Mouse (Mus musculus) liver, embryonic 14.5 days (tissue): ENCODE measurements around the gene Muc1. TPM values are rescaled to one million over a fixed set of nuclear protein-coding genes. Genes with fewer than 3 reads are reported as not detected.

Experiments used
- ATAC-seq: fragments of 200-750 bp; cut with Nextera tagmentation; 2 replicates; pipeline ENCODE4 v1.8.0; 2017; ENCODE audit warnings: moderate number of reproducible peaks, mild to moderate bottlenecking, moderate library complexity; ENCODE audit not compliant: insufficient read depth
- DNase-seq, 3 experiments: peaks; one replicate each; pipeline ENCODE4 v3.0.0-alpha.2; 2012 to 2013; ENCODE audit warnings: low read depth in 3 of 3, low spot score in 3 of 3
- H3K27ac ChIP-seq: fragments of 300-500 bp; sonication (generic); 2 replicates; pipeline ENCODE4 v1.5.1; 2014; ENCODE audit warnings: moderate library complexity, mild to moderate bottlenecking, control low read depth, inconsistent platforms
- H3K27me3 ChIP-seq: fragments of 300-500 bp; sonication (generic); 2 replicates; pipeline ENCODE4 v1.6.1; 2014; ENCODE audit warnings: mild to moderate bottlenecking, low read length, moderate library complexity; ENCODE audit not compliant: control insufficient read depth, insufficient read depth
- H3K36me3 ChIP-seq: fragments of 300-500 bp; sonication (generic); replicated peaks from 2 replicates; pipeline ENCODE4 v1.6.1; 2014; ENCODE audit warnings: low read depth; ENCODE audit not compliant: control insufficient read depth, insufficient read depth
- H3K4me1 ChIP-seq, 2 experiments: fragments of 200-500 bp in 1 of 2; fragments of 300-500 bp in 1 of 2; sonication (generic) in 1 of 2; replicated peaks; 2 replicates each; pipeline ENCODE4 v1.6.1; 2012 to 2014; ENCODE audit warnings: antibody characterized with exemption in 1 of 2, inconsistent platforms in 1 of 2, low read length in 1 of 2; ENCODE audit not compliant: control insufficient read depth in 2 of 2, insufficient read depth in 2 of 2
- H3K4me2 ChIP-seq: fragments of 300-500 bp; sonication (generic); 2 replicates; pipeline ENCODE4 v1.6.1; 2014; ENCODE audit warnings: low read depth, mild to moderate bottlenecking, control low read depth, moderate library complexity
- H3K4me3 ChIP-seq, 2 experiments: fragments of 200-500 bp in 1 of 2; fragments of 300-500 bp in 1 of 2; sonication (generic) in 1 of 2; 2 replicates each; pipeline ENCODE4 v1.5.1; 2012 to 2014; ENCODE audit warnings: low read depth in 2 of 2, low read length in 2 of 2, mild to moderate bottlenecking in 2 of 2, control low read depth in 1 of 2, inconsistent platforms in 1 of 2, moderate library complexity in 1 of 2; ENCODE audit not compliant: insufficient read depth in 1 of 2
- H3K9ac ChIP-seq: fragments of 300-500 bp; sonication (generic); replicated peaks from 2 replicates; pipeline ENCODE4 v1.6.1; 2014; ENCODE audit warnings: mild to moderate bottlenecking, control low read depth, moderate library complexity
- H3K9me3 ChIP-seq: fragments of 300-500 bp; sonication (generic); 2 replicates; pipeline ENCODE4 v1.6.1; 2016; ENCODE audit warnings: low read length, mixed read lengths; ENCODE audit not compliant: control insufficient read depth
- CTCF ChIP-seq: IDR thresholded peaks from 2 replicates; pipeline ENCODE4 v1.5.1; 2016; ENCODE audit warnings: antibody characterized with exemption, low read depth, control low read depth
- EP300 ChIP-seq: IDR thresholded peaks from 2 replicates; pipeline ENCODE4 v1.6.1; 2016; ENCODE audit warnings: antibody characterized with exemption, low read depth
- WGBS: fragments of 180-500 bp; shearing (Covaris S2); extraction: QIAGEN DNeasy Blood & Tissue Kit; methylation state at CpG from one replicate; pipeline ENCODE4 v1.1.7; 2014; ENCODE audit not compliant: insufficient replicate concordance; 5-methylcytosine and 5-hydroxymethylcytosine counted together
- polyA plus RNA-seq, 2 experiments: library from polyadenylated mRNA; depleted of rRNA in 1 of 2; stranded (reverse) in 1 of 2; unstranded in 1 of 2; fragments of >200 nt; fragmentation: Nextera tagmentation in 1 of 2; extraction: Ambion mirVana in 1 of 2; gene quantifications; 2 replicates each; pipeline versions ENCODE4 v1.2.1 to v1.2.3; 2012 to 2014

Muc1 gene
- polyA plus RNA-seq, 2 experiments, result 0.08 to 0.18 TPM

GRCm38 (mm10) chr3:89221167-89221566 is 7.7 kb upstream of the Muc1 start:
- WGBS, result 80% methylated on average over 5 of the region's 5 CpGs

GRCm38 (mm10) chr3:89224796-89225195 is 4.1 kb upstream of the Muc1 start:
- 65% methylated on average over 11 of the region's 11 CpGs for WGBS
- ATAC-seq, result no peak
- Histone ChIP-seq H3K4me2 (no peak overlapping the region), H3K27ac (no peak overlapping the region), H3K4me3 (no peak overlapping the region), H3K27me3 (peaks cover 36% of the 10 kb centered on the region), H3K4me1 (peaks cover 0 to 5% of the 10 kb centered on the region in 2 experiments; a peak in 1 of 4 replicates), H3K9ac (no peak overlapping the region), H3K36me3 (no peaks in the 10 kb centered on the region), H3K9me3 (no peaks in the 10 kb centered on the region)
- DNase-seq, result no peak
- TF ChIP-seq EP300, result no peak
- no peak for TF ChIP-seq CTCF

More at GRCm38 (mm10) chr3:89221167-89221566, 7.7 kb upstream of the Muc1 start:
- TF ChIP-seq EP300 (no peak), CTCF (no peak)
- Histone ChIP-seq H3K4me2 (no peak overlapping the region), H3K9me3 (no peaks in the 10 kb centered on the region), H3K27ac (no peak overlapping the region), H3K9ac (no peak overlapping the region), H3K27me3 (peaks cover 13% of the 10 kb centered on the region), H3K4me3 (no peak overlapping the region), H3K36me3 (no peaks in the 10 kb centered on the region), H3K4me1 (no peaks in the 10 kb centered on the region)
- ATAC-seq, result no peak
- no peak for DNase-seq

GRCm38 (mm10) chr3:89225321-89225815 is 3.5 kb upstream of the Muc1 start:
- no peak for DNase-seq
- H3K27ac ChIP-seq, result no peak overlapping the region
- peaks cover 0 to 5% of the 10 kb centered on the region in 2 experiments; a peak in 1 of 4 replicates for H3K4me1 ChIP-seq
- TF ChIP-seq CTCF (no peak), EP300 (no peak)
- peaks cover 36% of the 10 kb centered on the region for H3K27me3 ChIP-seq
- no peaks in the 10 kb centered on the region for H3K36me3 ChIP-seq
- 57% methylated on average over 12 of the region's 12 CpGs for WGBS
- H3K9me3 ChIP-seq, result no peaks in the 10 kb centered on the region
- no peak overlapping the region for H3K9ac ChIP-seq
- H3K4me2 ChIP-seq, result no peak overlapping the region
- no peak for ATAC-seq
- H3K4me3 ChIP-seq, result no peak overlapping the region

- H3K4me2 ChIP-seq, result no peak overlapping the region
- H3K27me3 ChIP-seq, result peaks cover 38% of the 10 kb centered on the region
- 27% methylated on average over 4 of the region's 4 CpGs for WGBS
- ATAC-seq (no peak), DNase-seq (no peak)
- no peaks in the 10 kb centered on the region for H3K9me3 ChIP-seq
- TF ChIP-seq EP300 (no peak), CTCF (no peak)
- H3K4me3 ChIP-seq, result no peak overlapping the region
- peaks cover 0 to 5% of the 10 kb centered on the region in 2 experiments; a peak in 1 of 4 replicates for H3K4me1 ChIP-seq
- H3K27ac ChIP-seq, result no peak overlapping the region
- no peaks in the 10 kb centered on the region for H3K36me3 ChIP-seq
- no peak overlapping the region for H3K9ac ChIP-seq
Observed at GRCm38 (mm10) chr3:89225918-89226317, 2.9 kb upstream of the Muc1 start.

- DNase-seq (no peak), ATAC-seq (no peak)
- Histone ChIP-seq H3K4me1 (peaks cover 0 to 5% of the 10 kb centered on the region in 2 experiments; a peak in 1 of 4 replicates), H3K27ac (no peak overlapping the region), H3K9ac (no peak overlapping the region), H3K36me3 (no peaks in the 10 kb centered on the region), H3K9me3 (no peaks in the 10 kb centered on the region), H3K27me3 (peaks cover 38% of the 10 kb centered on the region), H3K4me3 (no peak overlapping the region), H3K4me2 (no peak overlapping the region)
- WGBS, result 43% methylated on average over 11 of the region's 11 CpGs
- TF ChIP-seq CTCF (no peak), EP300 (no peak)
Observed at GRCm38 (mm10) chr3:89226361-89226760, 2.5 kb upstream of the Muc1 start.
